ENCODE assay signal across 15 mouse cellular contexts in the genomic region with DNA sequence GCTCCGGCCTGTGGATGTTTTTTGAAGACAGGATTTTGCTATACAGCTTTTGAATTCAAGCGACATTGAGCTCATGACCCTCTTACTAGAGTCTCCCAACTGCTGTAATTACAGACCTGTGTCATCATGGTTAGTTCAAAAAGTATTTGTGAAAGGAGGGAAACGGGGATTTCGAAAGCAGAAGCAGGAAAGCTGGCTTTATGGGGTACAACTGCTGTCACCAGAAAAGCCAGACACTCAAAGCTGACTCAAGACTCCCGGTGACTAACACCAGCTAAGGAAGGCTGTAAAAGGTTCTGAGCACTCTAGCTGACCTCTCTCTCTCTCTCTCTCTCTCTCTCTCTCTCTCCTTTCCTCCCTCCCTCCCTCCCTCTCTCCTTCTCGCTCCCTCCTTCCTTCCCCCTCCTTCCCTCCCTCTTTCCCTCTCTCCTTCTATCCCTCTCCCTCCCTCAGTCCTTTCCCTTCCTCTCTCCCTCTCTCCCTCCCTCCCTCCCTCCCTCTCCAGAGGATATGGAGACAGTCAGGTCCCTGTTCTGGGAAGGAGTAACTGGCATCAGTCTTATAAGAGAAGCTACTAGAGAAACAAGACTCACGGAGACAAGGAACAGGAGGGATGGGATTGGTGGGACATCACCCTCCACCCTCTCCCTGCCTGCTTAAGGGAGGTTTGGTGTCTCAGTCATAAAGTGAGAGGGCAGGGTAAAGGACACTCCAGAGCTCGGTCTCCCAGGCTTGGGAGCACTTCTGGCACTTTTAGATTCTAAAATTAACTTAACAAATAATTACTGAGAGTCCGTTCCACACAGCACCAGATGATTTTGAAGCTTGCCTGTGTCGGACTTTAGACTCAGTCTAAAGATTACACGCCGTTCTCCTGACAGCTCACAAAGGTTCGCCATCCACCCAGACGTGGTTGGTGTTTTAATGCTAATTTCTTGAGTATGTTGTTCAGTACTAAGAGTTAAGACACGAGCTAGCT. TPM values are rescaled to one million over a fixed set of nuclear protein-coding genes. Genes with fewer than 3 reads are reported as not detected.
DNase-seq lines count a peak whose midpoint lies in the region; ATAC-seq and TF ChIP-seq lines count a peak whose summit lies in the region.
"Had no signal": no experiment of that assay in that cellular context is flagged by ENCODE, and none has a peak within 500 bp of the region (broad histone marks: within the 10 kb centered on the region; RNA-seq: fewer than 3 reads in every experiment).

No protein-coding gene starts in this region.

- DNase-seq in kidney, adult 18-20 months = peak; percentile 44
- no peak for DNase-seq in Patski (ENCODE audit: low read depth, low spot score)
- no peak for DNase-seq in gastrocnemius, adult 18-20 months (ENCODE audit: low spot score)
- DNase-seq in adrenal gland, postnatal 4 days (ENCODE audit: low spot score in 2 of 2) = no peak
- DNase-seq in left cerebral cortex, adult 9 months (ENCODE audit: low spot score in 2 of 2) = no peak
- DNase-seq: cerebellum, adult 9-11 months; heart, adult 11 months; thymus, adult 2 months had no signal

- CTCF ChIA-PET in Patski (lab: Charles Lee) = interaction anchor here (1.1 to 1.2 kb wide), 2 partner anchors 9 to 12 kb away, joined by 3 to 4 read pairs; no protein-coding TSS in a partner anchor

- WGBS in kidney, embryonic 14.5 days = 55% methylated on average over 15 of the region's 15 CpGs
- 51% methylated on average over 14 of the region's 15 CpGs for WGBS in kidney, embryonic 16.5 days
- WGBS in small intestine, adult 2 months = 27% methylated on average over 15 of the region's 15 CpGs

- H3K27me3 ChIP-seq in kidney, embryonic 14.5 days (ENCODE audit: control insufficient read depth, insufficient read depth, low read length) = no peaks in the 10 kb centered on the region
- no peaks in the 10 kb centered on the region for H3K27me3 ChIP-seq in Patski
- H3K27me3 ChIP-seq in kidney, embryonic 16.5 days (ENCODE audit: insufficient read depth, low read length) = no peaks in the 10 kb centered on the region
- no peaks in the 10 kb centered on the region for H3K27me3 ChIP-seq in small intestine, adult 2 months (ENCODE audit: control insufficient read depth, insufficient read depth, low read length)
- H3K27me3 ChIP-seq: embryonic facial prominence, embryonic 12.5 days had no signal

- H3K9me3 ChIP-seq in kidney, embryonic 14.5 days (ENCODE audit: control insufficient read depth, low read length) = no peaks in the 10 kb centered on the region; the same call in 1 of the 2 replicates
- H3K9me3 ChIP-seq in kidney, embryonic 16.5 days (ENCODE audit: low read length) = no peaks in the 10 kb centered on the region
- H3K9me3 ChIP-seq: midbrain, embryonic 10.5 days; neural tube, embryonic 12.5 days had no signal

- no peak overlapping the region for H3K4me2 ChIP-seq in kidney, embryonic 14.5 days (replicated peaks; ENCODE audit: low read depth, low read length)
- no peak overlapping the region for H3K4me2 ChIP-seq in kidney, embryonic 16.5 days (replicated peaks; ENCODE audit: low read depth, low read length)
- H3K4me2 ChIP-seq: embryonic facial prominence, embryonic 12.5 days; neural tube, embryonic 12.5 days had no signal

- in situ Hi-C loops in Patski (cut with MboI; ENCODE audit: low pct_unique_long_range_greater_than_20kb) = no loop called here

- H3K4me3 ChIP-seq in kidney, embryonic 14.5 days (ENCODE audit: low read length) = no peak overlapping the region
- no peak overlapping the region for H3K4me3 ChIP-seq in kidney, embryonic 16.5 days (ENCODE audit: low read length)
- H3K4me3 ChIP-seq in small intestine, adult 2 months (ENCODE audit: low read depth, low read length) = no peak overlapping the region
- H3K4me3 ChIP-seq: embryonic facial prominence, embryonic 12.5 days; midbrain, embryonic 10.5 days; neural tube, embryonic 12.5 days had no signal

- H3K4me1 ChIP-seq in kidney, embryonic 14.5 days (ENCODE audit: control insufficient read depth, insufficient read depth, low read length) = no peaks in the 10 kb centered on the region
- no peaks in the 10 kb centered on the region for H3K4me1 ChIP-seq in kidney, embryonic 16.5 days (ENCODE audit: insufficient read depth, low read length)
- H3K4me1 ChIP-seq in small intestine, adult 2 months (ENCODE audit: control insufficient read depth, insufficient read depth, insufficient read length, low read length) = peaks cover 8% of the 10 kb centered on the region; the same call in 1 of the 2 replicates
- H3K4me1 ChIP-seq: embryonic facial prominence, embryonic 12.5 days; neural tube, embryonic 12.5 days had no signal

- POLR2A ChIA-PET in Patski (lab: Charles Lee) = interaction anchor here (2.2 kb wide), 1 partner anchor 10 kb away, joined by 7 read pairs; a partner anchor contains a TSS

- no peak for ATAC-seq in kidney, embryonic 14.5 days (ENCODE audit: low FRiP score, low TSS enrichment)
- ATAC-seq in Patski = peak; percentile 44
- peak; percentile 76 for ATAC-seq in kidney, embryonic 16.5 days (ENCODE audit: low FRiP score, low TSS enrichment)
- ATAC-seq: forebrain, embryonic 14.5 days had no signal

- no peak for TF ChIP-seq CTCF in Patski (IDR thresholded peaks at IDR 0.05)
- no peak for TF ChIP-seq CTCF in small intestine, adult 2 months (IDR thresholded peaks at IDR 0.05; ENCODE audit: extremely low read depth, insufficient read length, insufficient replicate concordance, low read depth, low read length)

- H3K9ac ChIP-seq in kidney, embryonic 14.5 days (ENCODE audit: low read depth, low read length) = no peak overlapping the region
- no peak overlapping the region for H3K9ac ChIP-seq in kidney, embryonic 16.5 days (replicated peaks; ENCODE audit: low read length)
- H3K9ac ChIP-seq: embryonic facial prominence, embryonic 12.5 days; neural tube, embryonic 12.5 days had no signal

- no peak overlapping the region for H3K27ac ChIP-seq in kidney, embryonic 14.5 days (ENCODE audit: low read depth, low read length)
- peak overlapping the region; percentile 43; the same call in 1 of the 2 replicates for H3K27ac ChIP-seq in kidney, embryonic 16.5 days (ENCODE audit: low read length)
- peak overlapping the region; percentile 50; the same call in 1 of the 2 replicates for H3K27ac ChIP-seq in small intestine, adult 2 months (ENCODE audit: insufficient read depth, low read depth, low read length)
- H3K27ac ChIP-seq: embryonic facial prominence, embryonic 12.5 days; midbrain, embryonic 10.5 days; neural tube, embryonic 12.5 days had no signal

- TF ChIP-seq POLR2A in small intestine, adult 2 months (IDR thresholded peaks at IDR 0.05; ENCODE audit: low read depth, low read length) = no peak

- no peaks in the 10 kb centered on the region for H3K36me3 ChIP-seq in kidney, embryonic 14.5 days (ENCODE audit: control insufficient read depth, insufficient read depth, low read length)
- no peaks in the 10 kb centered on the region for H3K36me3 ChIP-seq in kidney, embryonic 16.5 days (ENCODE audit: insufficient read depth, low read length)
- H3K36me3 ChIP-seq in small intestine, adult 2 months (ENCODE audit: control insufficient read depth, insufficient read depth, low read length) = no peaks in the 10 kb centered on the region
- H3K36me3 ChIP-seq: embryonic facial prominence, embryonic 12.5 days; midbrain, embryonic 10.5 days; neural tube, embryonic 12.5 days had no signal

RNA-seq across cellular contexts. Expression of a gene that starts 7.0 kb away (rescaled TPM):
- polyA plus RNA-seq in kidney, embryonic 14.5 days (2014; fragmentation: Nextera tagmentation; extraction: Ambion mirVana) = 4.0 and 5.7 TPM in 2 replicates
- polyA plus RNA-seq in Patski (2021) = 23.2 TPM
- 8.7 and 9.4 TPM in 2 replicates for polyA plus RNA-seq in kidney, embryonic 16.5 days (2015; fragmentation: Nextera tagmentation; extraction: Ambion mirVana)
- polyA plus RNA-seq in small intestine, adult 2 months (2012; rRNA removed) = 195 and 289 TPM in 2 replicates
- 10 to 100 TPM in 1 of 2 experiments, 1 to 10 TPM in 1; 8.6 to 10.6 TPM for total RNA-seq in gastrocnemius, adult 18-20 months (2021)
- total RNA-seq in adrenal gland, postnatal 4 days (2021) = 10 to 100 TPM; 13.0 to 15.9 TPM

RNA-seq across cellular contexts. Expression of a gene that starts 9.9 kb away (rescaled TPM):
- polyA plus RNA-seq in kidney, embryonic 14.5 days (2014; fragmentation: Nextera tagmentation; extraction: Ambion mirVana) = 82.6 and 104 TPM in 2 replicates
- 132 TPM for polyA plus RNA-seq in Patski (2021)
- 132 and 151 TPM in 2 replicates for polyA plus RNA-seq in kidney, embryonic 16.5 days (2015; fragmentation: Nextera tagmentation; extraction: Ambion mirVana)
- 139 and 169 TPM in 2 replicates for polyA plus RNA-seq in small intestine, adult 2 months (2012; rRNA removed)
- 10 to 100 TPM; 20.9 to 27.6 TPM for total RNA-seq in gastrocnemius, adult 18-20 months (2021)
- total RNA-seq in adrenal gland, postnatal 4 days (2021) = 100 to 1,000 TPM; 159 to 176 TPM
